Mouse (Mus musculus): ENCODE data around the gene Fnip2.

Gene Fnip2

GRCm38 (mm10) chr3:79415929-79416328 lies 151.7 kb downstream of the Fnip2 start:
- no peak for DNase-seq (ENCODE audit: low read depth, low spot score)

- DNase-seq (ENCODE audit: low read depth, low spot score), result no peak
Measured at GRCm38 (mm10) chr3:79415081-79415480, 152.5 kb downstream of the Fnip2 start.

- DNase-seq (ENCODE audit: low read depth, low spot score), result no peak
Measured at GRCm38 (mm10) chr3:79413492-79413891, 154.1 kb downstream of the Fnip2 start.

GRCm38 (mm10) chr3:79411666-79412065 lies 155.9 kb downstream of the Fnip2 start:
- DNase-seq (ENCODE audit: low read depth, low spot score), result no peak

GRCm38 (mm10) chr3:79410629-79410995 lies 157.0 kb downstream of the Fnip2 start:
- no peak for DNase-seq (ENCODE audit: low read depth, low spot score)

- DNase-seq (ENCODE audit: low read depth, low spot score), result no peak
Measured at GRCm38 (mm10) chr3:79409927-79410628, 157.5 kb downstream of the Fnip2 start.

GRCm38 (mm10) chr3:79408546-79408945 lies 159.1 kb downstream of the Fnip2 start:
- DNase-seq (ENCODE audit: low read depth, low spot score), result no peak

Measured in c-Kit-negative CD71-positive TER-119-positive erythroid progenitor cells, embryonic 14.5 days (primary cell).